Mouse (Mus musculus) kidney, adult 18-20 months (tissue): Measurements from ENCODE around the gene Ppp1r9a.

ENCODE experiments used
- DNase-seq: peaks from one replicate; pipeline ENCODE4 v3.0.0; 2021

The Ppp1r9a gene

DNA sequence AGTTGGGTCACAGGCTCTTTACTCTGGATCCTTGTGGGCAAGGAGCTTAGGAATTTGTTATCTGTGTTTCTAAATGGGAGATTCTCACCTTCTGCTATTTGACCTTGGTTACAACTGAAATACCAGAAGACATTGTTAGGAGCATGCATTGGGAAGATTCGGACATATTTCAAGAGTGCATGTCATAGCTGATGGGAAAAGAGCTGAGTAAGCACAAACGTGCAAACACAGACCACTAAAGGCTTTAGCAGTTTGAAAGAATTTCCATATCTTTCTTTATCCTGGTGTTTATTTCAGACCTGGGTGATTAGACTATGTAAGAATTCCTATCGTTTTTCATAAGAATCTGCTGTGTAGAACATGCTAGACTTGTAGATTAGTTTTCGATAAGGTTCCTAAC lies 59.5 kb downstream of the Ppp1r9a start:
- DNase-seq: no peak

DNA sequence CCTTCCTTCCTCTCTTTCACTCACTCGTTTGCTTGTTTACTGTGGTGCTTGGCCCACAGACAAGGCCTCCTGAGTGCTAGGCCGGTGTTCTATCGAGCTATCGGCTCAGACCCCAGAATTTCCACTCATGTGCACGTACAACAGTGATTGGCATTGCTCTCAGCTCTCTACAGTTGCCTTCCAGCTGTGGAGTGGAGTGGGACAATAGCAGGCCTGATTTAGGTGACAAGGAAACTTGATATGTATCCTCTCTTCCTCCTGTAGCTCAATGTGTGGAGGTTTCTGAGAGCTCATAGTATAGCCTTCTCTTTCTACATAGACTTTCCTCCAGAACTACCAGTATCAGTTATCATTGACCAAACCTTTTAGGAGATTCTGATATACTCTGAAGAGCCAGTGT lies 60.3 kb downstream of the Ppp1r9a start:
- no peak for DNase-seq

DNA sequence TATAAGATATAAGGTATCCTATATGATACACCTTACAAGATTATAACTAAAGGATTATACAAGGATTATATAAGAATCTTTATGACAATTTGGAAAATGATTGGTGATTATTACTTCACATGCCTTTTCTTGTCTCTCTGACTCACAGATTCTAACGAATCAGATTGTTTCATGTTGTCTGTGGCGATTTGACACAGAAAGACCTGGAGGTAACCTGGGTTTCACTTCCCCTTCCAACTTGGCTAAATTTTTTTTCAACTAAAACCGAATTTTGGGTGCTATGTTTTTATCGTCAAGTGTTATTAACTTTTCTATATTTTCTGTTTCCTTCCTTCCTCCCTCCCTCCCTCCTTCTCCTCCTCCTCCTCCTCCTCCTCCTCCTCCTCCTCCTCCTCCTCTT lies 64.5 kb downstream of the Ppp1r9a start:
- no peak for DNase-seq

DNA sequence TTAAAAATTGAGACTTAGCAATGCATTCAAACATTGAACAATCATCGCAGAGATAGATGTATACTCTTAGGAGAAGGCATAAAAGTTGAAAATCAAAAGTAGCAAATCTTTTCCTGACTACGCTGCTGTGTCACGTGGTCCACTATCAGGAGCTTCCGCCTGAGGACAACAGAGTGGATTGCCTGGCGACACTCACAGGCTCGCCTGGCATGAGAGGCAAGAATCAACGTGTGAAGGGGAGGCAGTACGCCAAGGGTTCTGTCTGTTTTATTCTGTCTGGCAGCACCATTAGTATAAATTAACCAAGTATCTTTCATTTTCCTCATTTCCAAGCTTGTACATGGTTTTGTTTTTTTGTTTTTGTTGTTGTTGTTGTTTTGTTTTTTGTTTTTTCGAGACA lies 68.5 kb downstream of the Ppp1r9a start:
- DNase-seq: no peak

- DNase-seq: no peak
These were observed 70.1 kb downstream of the Ppp1r9a start for GRCm38 (mm10) chr6:4972808-4973207.

DNA sequence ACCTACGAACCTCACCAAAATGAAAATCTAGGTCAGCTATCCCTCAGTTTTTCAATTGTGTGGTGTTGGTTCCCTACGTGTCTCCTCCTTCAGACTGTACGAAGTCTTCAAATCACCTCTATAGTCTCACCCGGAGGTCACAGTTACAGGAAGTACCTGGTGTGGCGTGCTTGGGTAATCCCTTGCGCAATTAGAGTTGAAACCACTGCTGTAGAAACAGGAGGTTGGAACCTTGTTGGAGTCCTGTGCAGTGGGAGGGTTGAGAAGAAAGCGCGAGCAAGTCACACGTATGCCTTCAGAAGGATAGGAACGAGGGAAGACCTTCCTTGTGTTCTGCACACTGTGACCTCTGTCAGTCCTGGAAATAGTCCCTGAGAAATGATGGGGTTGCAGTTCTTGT lies 70.6 kb downstream of the Ppp1r9a start:
- no peak for DNase-seq

- DNase-seq: no peak
These were observed 74.8 kb downstream of the Ppp1r9a start for GRCm38 (mm10) chr6:4977515-4977914.

DNA sequence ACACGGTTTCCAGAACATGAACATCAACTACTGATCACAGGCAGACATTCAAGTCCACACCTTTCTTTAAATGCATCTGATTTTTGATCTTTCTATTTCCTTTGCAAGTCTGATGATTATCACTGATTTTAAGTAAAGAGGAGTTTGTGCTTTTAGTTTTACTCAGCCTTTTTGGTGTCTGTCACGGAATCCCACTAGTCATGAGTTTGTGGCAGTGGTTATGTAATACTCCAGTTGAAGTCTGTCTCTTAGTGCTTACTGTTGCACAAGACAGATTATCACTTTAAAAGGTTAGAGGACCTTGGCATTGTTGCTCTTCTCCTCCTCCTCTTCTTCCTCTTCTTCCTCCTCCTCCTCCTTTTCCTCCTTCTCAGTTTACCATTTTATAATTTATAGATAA lies 75.5 kb downstream of the Ppp1r9a start:
- DNase-seq: no peak

DNA sequence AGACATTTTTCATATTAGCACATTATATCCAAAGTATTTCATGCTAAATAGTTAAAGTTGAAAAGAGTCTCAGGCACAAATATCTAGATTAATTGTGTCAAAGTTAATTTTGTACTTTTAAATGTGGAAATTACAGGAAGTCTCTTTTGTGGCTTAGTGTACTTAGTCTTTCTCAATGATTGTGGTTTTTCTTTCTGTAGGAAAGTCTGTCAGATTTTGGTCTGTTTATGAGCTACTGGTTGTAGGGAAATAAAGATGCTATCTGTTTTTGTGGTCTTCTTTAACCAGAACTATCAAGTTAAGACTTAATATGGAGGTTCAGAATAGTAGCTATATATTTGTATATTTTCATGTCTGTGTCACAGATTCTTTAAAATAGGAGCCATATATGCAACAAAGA lies 76.2 kb downstream of the Ppp1r9a start:
- no peak for DNase-seq

DNA sequence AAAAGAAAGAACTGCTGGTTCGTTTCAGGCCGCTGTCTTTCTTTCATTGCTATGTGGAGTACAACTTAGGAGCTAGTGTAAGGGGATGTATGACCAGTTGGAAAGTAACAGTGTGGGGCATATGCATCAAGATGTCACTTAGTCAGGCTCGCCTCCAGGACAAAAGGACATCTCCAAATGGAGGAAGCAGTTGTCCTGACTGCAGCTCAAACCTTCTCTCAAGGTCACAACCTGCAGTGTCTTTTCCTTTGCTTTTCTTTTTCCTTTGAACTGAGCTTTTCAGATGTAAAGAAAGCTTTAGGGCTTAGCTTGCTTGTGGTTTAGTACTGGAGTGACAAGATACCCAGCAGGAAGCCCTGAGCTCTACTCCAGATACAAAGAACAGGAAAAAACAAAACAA lies 77.4 kb downstream of the Ppp1r9a start:
- DNase-seq: no peak

GRCm38 (mm10) chr6:4982686-4983162 lies 80.0 kb downstream of the Ppp1r9a start:
- no peak for DNase-seq

DNA sequence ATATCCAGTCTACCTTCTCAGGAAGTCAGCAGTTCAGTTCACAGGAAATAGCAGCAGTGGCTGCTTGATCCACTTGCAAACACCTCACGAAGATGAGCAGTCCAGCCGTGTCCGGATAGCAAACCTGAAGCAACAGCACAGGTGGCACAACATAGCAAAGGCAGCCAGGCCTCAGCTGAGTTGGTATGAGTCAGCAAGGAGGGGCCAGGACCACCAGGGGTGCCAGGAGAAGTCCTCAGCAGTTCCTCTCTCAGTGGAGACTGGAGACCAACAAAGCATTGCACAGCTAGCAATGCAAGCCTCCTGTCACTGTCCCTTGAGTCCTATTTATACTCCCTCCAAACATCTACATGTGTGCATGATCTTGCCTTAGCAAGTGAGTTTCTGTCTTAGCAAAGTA lies 83.0 kb downstream of the Ppp1r9a start:
- no peak for DNase-seq

GRCm38 (mm10) chr6:4987084-4987483 lies 84.4 kb downstream of the Ppp1r9a start:
- DNase-seq: no peak

GRCm38 (mm10) chr6:4988688-4989087 lies 86.0 kb downstream of the Ppp1r9a start:
- DNase-seq: no peak

DNA sequence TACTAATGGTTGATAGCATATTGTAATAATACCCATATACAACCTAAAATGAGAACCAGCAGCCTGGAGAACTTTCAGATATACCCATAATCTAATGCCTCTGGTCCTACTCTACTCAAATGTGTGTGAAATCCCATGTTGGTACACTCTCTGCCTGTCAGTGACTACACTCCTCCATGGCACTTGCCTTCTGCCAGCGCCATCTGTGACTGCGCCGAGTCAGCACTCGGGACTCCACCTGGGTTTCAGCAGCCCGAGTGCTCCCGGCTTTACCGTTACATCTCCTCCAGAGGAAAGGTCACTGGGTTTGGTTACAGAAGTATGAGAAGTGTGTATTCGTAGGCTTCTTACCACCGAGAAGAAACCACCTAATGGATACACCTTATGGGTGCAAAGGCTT lies 89.6 kb downstream of the Ppp1r9a start:
- no peak for DNase-seq

DNA sequence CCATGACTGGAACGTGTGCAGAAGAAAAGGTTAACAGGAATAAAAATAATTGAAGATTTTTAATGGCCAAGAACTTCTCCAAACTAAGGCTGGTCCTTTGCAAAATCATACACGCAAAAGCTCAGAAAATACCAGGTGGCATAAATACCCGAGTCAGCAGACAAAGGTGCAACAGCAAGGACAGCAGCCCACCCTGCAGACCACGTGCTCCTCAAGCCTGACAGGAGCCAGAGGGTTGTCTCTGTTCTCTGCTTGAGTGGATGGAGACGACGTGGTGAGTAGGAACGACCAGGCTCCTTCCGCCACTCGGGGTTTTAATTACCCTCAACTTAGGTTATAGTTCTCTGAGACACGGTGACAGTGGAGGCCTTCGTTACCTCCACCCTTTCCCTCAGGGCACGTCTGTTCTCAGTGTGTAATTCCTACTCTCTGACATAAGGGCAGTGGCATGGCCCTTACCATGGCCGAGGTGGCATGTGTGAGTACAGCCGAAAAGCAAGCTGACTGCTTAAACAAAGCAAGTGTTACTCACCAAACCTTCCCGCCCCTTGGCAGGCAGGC lies 91.0 kb downstream of the Ppp1r9a start:
- no peak for DNase-seq

- no peak for DNase-seq
These were observed 91.6 kb downstream of the Ppp1r9a start for GRCm38 (mm10) chr6:4994161-4994919.

- DNase-seq: no peak
These were observed 94.9 kb downstream of the Ppp1r9a start for GRCm38 (mm10) chr6:4997599-4997998.

DNA sequence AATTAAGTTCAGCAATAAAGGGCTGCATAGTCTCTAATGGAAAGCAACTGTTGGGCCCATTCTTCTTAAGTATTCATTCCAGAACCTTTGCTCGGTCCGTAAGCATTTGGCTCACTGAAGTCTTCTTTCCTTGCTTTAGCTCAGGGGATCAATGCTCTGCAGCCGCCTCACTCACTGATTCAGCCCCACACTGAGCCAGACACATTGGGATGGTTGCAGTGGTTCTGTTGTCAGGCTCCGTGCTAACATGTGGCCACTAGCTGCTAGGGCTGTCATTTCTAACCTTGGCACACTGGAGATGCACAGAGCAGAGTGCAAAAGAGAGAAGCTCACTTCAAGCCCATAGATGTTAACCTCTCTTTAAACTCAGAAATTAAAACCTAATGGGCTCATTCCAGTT lies 96.2 kb downstream of the Ppp1r9a start:
- DNase-seq: no peak

- no peak for DNase-seq
These were observed 98.1 kb downstream of the Ppp1r9a start for GRCm38 (mm10) chr6:5000788-5001187.

- no peak for DNase-seq
These were observed 103.0 kb downstream of the Ppp1r9a start for GRCm38 (mm10) chr6:5005491-5006275.

- no peak for DNase-seq
These were observed 103.7 kb downstream of the Ppp1r9a start for GRCm38 (mm10) chr6:5006283-5006946.

- no peak for DNase-seq
These were observed 105.4 kb downstream of the Ppp1r9a start for GRCm38 (mm10) chr6:5008166-5008565.
